Mouse (Mus musculus) lung, adult 2 months (tissue): ENCODE data around the gene Cish. TPM values are rescaled to one million over a fixed set of nuclear protein-coding genes. Genes with fewer than 3 reads are reported as not detected.

Experiments
- DNase-seq: peaks from one replicate; pipeline ENCODE4 v3.0.0; 2022
- H3K4me1 ChIP-seq: fragments of 200-500 bp; 2 replicates; pipeline ENCODE4 v1.6.1; 2011; ENCODE audit warnings: low read length; ENCODE audit not compliant: control insufficient read depth, insufficient read depth
- H3K4me3 ChIP-seq: fragments of 200-500 bp; replicated peaks from 2 replicates; pipeline ENCODE3; 2011; ENCODE audit warnings: low read depth, mild to moderate bottlenecking, control low read depth, low read length; ENCODE audit errors: extremely low read depth
- CTCF ChIP-seq: fragments of 200-500 bp; IDR thresholded peaks from 2 replicates; pipeline ENCODE4 v1.5.1; 2011; ENCODE audit warnings: mild to moderate bottlenecking, low read length, control low read depth; ENCODE audit not compliant: insufficient read depth
- POLR2A ChIP-seq: fragments of 200-500 bp; IDR thresholded peaks from 2 replicates; pipeline ENCODE4 v1.6.1; 2011; ENCODE audit warnings: low read depth, mild to moderate bottlenecking, control low read depth, low read length, borderline replicate concordance; ENCODE audit errors: extremely low read depth
- WGBS: fragments of 180-500 bp; shearing (Covaris S2); methylation state at CpG from one replicate; pipeline ENCODE4 v1.1.7; 2018; 5-methylcytosine and 5-hydroxymethylcytosine counted together
- polyA plus RNA-seq: library from polyadenylated mRNA; depleted of rRNA; stranded (reverse); fragments of >200 nt; gene quantifications from 2 replicates; pipeline ENCODE4 v1.2.3, GENCODE M21; 2012; rRNA removed

Cish gene
- 61.1 and 72.2 TPM in 2 replicates for polyA plus RNA-seq

DNA sequence AAGGTAGTCTGAATTCAATTTTAAA lies at the start of gene Cish:
Gene Cish, plus strand, starts transcription at position 11 of the 25 bp plus-strand sequence.
- Histone ChIP-seq H3K4me1 (peaks cover 13% of the 10 kb centered on the region), H3K4me3 (peak within 1 kb of the TSS; percentile 86)
- no peak for DNase-seq
- no peak for TF ChIP-seq CTCF
- TF ChIP-seq POLR2A, result no peak

DNA sequence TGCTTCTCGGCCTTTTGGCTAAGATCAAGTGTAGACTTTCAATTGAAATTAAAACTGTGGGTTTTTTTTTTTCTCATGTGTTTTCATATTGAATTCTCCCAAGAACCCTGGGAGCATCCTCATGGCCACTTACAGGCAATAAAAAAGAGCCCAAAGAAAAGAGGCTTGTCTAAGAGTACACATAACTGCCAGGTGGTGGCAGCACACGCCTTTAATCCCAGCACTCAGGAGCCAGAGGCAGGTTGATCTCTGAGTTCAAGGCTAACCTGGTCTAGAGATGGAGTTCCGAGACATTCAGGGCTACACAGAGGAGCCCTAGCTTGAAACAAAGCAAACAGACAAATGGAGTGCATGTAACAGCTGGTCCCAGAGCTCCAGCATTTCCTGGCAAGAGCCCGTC lies 49.7 kb upstream of the Cish start:
- WGBS, result 52% methylated on average over 4 of the region's 4 CpGs
- TF ChIP-seq POLR2A, result no peak
- peak; percentile 67 for TF ChIP-seq CTCF
- DNase-seq, result no peak
- H3K4me1 ChIP-seq, result no peaks in the 10 kb centered on the region
- H3K4me3 ChIP-seq, result no peak overlapping the region

DNA sequence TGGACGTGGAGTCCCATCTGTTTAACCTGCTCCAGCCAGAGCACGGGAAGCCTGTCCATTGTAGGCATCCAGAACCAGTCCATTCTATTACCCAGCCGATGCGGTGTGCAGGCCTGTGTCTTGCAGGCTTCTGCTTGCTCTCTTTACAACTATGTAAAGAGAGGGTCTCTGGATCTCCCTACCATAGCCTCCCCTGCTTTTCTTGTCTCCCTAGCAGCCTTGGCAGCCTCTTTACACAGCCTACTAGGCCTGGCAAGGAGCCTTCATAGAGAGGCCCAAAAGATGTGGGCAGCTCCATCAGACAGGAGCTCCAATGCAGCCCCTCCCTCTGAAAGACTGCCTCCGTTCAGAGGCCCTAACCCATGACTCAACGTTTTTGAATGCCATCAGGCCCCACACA lies 46.7 kb upstream of the Cish start:
- H3K4me3 ChIP-seq, result no peak overlapping the region
- H3K4me1 ChIP-seq, result no peaks in the 10 kb centered on the region
- WGBS, result 67% methylated on average over 6 of the region's 6 CpGs
- TF ChIP-seq POLR2A (no peak), CTCF (no peak)
- no peak for DNase-seq

GRCm38 (mm10) chr9:107250416-107251337 lies 45.1 kb upstream of the Cish start:
- WGBS, result 69% methylated on average over 14 of the region's 14 CpGs
- no peak for DNase-seq
- no peak for TF ChIP-seq CTCF
- TF ChIP-seq POLR2A, result no peak
- Histone ChIP-seq H3K4me1 (no peaks in the 10 kb centered on the region), H3K4me3 (no peak overlapping the region)

- TF ChIP-seq POLR2A (no peak), CTCF (no peak)
- no peak overlapping the region for H3K4me3 ChIP-seq
- H3K4me1 ChIP-seq, result no peaks in the 10 kb centered on the region
- 35% methylated on average over 5 of the region's 5 CpGs for WGBS
- no peak for DNase-seq
Measured at GRCm38 (mm10) chr9:107252164-107252563, 43.7 kb upstream of the Cish start.

- H3K4me3 ChIP-seq, result no peak overlapping the region
- H3K4me1 ChIP-seq, result no peaks in the 10 kb centered on the region
- no peak for DNase-seq
- TF ChIP-seq POLR2A, result no peak
- TF ChIP-seq CTCF, result no peak
- WGBS, result 46% methylated on average over 12 of the region's 12 CpGs
Measured at GRCm38 (mm10) chr9:107254476-107254875, 41.4 kb upstream of the Cish start.

GRCm38 (mm10) chr9:107254925-107255324 lies 40.9 kb upstream of the Cish start:
- no peak for DNase-seq
- TF ChIP-seq POLR2A (no peak), CTCF (no peak)
- H3K4me1 ChIP-seq, result no peaks in the 10 kb centered on the region
- H3K4me3 ChIP-seq, result no peak overlapping the region
- 84% methylated on average over 3 of the region's 3 CpGs for WGBS

DNA sequence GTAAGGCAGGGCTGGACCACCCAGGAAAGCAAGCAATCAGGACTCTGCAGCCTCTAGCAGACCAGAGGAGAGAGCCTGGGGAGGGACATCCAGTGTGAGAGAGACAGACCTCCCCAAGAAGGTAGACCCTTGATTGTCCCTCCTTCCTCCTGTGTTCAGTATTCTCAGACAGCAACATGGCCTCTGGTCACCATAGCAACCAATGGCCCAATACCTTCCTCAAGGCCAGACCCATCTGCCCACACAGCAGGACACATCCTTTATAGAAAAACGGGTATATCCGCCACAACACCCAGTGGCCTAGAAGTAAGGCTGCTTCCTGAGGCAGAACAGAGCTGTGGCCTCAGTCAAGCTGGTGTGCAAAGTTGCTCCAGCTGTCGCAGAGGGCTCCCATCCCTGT lies 40.2 kb upstream of the Cish start:
- H3K4me3 ChIP-seq, result no peak overlapping the region
- 67% methylated on average over 3 of the region's 3 CpGs for WGBS
- DNase-seq, result no peak
- TF ChIP-seq CTCF, result no peak
- TF ChIP-seq POLR2A, result no peak
- no peaks in the 10 kb centered on the region for H3K4me1 ChIP-seq

DNA sequence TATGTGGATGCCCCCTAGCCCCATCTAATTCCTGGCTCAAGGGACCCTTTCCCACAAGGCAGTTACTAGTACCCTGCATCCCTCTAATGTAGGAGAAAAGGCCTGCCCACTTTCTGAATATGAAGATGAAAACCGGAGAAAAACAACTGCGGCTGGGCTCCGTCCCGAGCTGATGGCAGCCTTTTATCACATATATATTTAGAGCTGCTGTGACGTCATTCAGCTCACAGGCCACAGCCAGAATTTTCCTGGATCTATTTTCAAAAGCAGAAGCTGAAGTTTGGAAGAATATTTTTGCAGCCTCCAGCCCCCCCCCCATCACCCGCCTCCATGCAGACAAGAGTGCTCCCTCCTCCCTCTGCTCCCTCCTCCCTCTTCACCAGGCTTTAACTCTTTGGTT lies 36.3 kb upstream of the Cish start:
- TF ChIP-seq CTCF (no peak), POLR2A (no peak)
- H3K4me1 ChIP-seq, result no peaks in the 10 kb centered on the region
- no peak overlapping the region for H3K4me3 ChIP-seq
- no peak for DNase-seq
- WGBS, result 53% methylated on average over 6 of the region's 6 CpGs

- WGBS, result 68% methylated on average over 2 of the region's 2 CpGs
- Histone ChIP-seq H3K4me3 (no peak overlapping the region), H3K4me1 (no peaks in the 10 kb centered on the region)
- TF ChIP-seq CTCF, result no peak
- TF ChIP-seq POLR2A, result no peak
- no peak for DNase-seq
Measured at GRCm38 (mm10) chr9:107260429-107260828, 35.4 kb upstream of the Cish start.

GRCm38 (mm10) chr9:107260836-107261235 lies 35.0 kb upstream of the Cish start:
- no peak for DNase-seq
- 43% methylated on average over 8 of the region's 8 CpGs for WGBS

More at GRCm38 (mm10) chr9:107260836-107261235, 35.0 kb upstream of the Cish start:
- TF ChIP-seq CTCF (no peak), POLR2A (no peak)
- Histone ChIP-seq H3K4me3 (no peak overlapping the region), H3K4me1 (no peaks in the 10 kb centered on the region)
